Mouse (Mus musculus) kidney, adult 8-10 months (tissue): ENCODE results near the gene Card9.

ENCODE experiments used
- DNase-seq, 2 experiments: peaks; one replicate each; pipeline ENCODE4 v3.0.0; 2022

The Card9 gene

DNA sequence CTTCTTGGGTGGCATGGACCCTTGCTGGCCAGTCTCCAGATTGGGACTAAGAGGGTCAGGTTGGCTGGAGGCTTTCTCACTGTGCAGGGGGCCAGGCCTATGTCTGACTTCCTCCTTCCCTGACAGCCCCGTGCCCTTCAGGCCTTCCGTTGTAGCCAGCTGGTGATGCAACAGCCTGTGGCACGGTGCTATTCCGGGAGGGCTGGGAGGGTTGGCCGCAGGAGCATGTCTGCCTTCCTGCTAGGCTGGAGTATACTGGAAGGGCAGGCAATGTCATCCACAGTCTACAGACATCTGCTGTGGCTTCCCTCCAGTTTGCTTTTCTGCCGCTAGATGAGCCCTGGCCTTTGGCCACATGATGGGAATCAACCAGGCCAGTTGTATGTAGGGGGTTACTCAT lies 735 bp downstream of the Card9 start:
- no peak for DNase-seq

DNA sequence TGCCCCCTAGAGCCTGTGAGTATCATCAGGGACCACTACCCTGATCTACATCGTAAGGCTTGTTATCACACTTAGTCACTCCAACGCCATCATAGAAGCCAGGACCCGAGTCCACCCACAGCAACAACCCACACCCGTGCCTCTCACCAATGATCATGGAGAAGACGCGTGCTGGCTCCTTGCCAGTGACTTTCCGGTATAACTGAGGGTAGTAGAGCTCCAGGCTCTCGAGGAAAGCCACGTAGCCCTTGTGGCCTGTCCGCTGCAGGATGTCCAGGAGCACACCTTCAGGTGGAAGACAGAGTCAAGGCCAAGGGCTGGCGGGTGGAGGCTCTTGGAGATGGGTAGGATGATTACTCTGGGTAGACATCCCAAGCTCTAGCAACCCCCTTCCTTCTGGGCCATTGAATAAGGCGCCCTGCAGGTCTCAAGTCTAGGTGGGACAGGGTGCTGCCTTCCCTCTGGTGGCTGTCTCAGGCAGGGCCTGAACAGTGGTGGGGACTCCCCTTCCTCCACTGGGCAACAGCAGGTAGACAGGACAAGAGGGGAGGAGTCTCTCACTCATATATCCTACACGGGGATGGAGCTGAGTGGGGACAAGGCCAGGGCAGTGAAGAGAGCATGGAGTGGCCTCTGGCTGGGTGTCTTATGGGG lies 1.9 kb downstream of the Card9 start:
- DNase-seq, result no peak

DNA sequence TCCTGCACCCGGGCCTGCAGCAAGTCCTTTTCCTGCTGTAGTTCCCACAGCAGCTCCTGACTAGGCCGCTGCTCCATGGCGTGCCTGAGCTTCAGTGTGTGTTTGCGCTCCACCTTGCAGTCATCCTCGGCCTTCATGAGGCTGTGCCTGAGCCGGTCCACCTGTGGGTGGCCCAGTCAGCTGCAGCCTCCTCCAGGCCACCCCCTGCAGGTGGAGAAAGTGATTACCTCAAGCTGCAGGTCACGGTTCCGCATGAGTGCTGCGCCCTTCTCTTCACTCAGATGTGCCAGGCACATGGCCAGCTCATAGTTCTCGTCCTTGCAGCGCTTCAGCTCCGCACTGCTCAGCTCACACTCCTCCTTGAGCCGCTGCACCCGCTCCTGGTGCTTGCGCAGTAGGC lies 3.2 kb downstream of the Card9 start:
- DNase-seq, result peak; percentile 87

DNA sequence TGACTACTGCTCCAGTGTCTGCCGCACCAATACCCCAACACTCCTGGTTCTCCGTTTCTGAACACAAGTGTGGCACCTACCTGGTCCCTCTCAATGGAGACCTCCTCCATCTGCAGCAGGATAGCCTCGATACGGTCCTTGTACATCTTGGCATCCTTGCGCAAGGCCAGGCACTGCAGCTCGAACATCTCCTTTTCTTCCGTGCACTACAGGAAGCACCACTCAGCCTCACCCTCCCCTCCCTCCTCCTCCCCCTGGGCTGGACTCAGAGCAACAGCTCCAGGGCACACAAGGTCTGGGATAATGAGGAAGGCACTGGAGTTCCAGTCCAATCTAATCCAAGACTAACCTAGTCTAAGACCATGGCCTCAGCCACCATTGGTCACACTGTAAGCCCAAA lies 4.0 kb downstream of the Card9 start:
- DNase-seq, result no peak

DNA sequence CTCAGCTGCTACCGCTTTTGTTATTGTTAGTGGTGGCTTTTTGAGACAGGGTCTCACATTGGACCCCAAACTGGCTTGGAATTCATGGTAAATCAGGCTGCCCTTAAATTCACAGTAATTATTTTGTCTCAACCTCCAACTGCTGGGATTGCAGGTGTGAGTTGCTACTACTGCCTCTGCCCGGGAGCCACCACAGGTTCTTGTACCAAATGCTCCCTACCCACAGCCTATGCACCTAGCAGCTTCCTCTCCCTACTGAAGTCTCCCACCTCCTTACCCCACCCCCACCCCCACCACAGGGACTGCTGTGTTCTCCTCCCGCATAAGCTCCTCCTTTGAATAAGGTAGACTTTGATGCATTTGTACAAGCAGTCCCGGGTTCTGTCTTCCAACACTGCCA lies 4.5 kb downstream of the Card9 start:
- DNase-seq, result no peak

DNA sequence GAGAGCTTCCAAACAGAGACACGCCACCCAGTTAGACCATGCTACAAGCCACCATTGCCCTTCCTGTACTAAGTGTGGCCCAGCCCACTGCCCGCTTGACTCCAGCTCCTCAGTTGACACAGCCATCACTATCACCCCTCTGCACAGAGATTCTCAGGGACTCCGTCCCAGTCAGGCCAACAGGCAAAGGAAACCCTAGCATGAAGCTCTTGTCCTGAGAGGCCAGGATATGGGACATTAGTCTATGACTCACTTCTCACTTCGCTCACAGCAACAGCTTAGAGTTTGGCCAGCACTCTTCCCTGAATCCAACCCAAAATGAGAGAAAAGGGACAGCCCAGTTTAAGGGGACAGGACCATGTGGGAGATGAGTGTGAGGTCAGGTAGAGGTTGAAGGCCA lies 6.3 kb downstream of the Card9 start:
- no peak for DNase-seq

DNA sequence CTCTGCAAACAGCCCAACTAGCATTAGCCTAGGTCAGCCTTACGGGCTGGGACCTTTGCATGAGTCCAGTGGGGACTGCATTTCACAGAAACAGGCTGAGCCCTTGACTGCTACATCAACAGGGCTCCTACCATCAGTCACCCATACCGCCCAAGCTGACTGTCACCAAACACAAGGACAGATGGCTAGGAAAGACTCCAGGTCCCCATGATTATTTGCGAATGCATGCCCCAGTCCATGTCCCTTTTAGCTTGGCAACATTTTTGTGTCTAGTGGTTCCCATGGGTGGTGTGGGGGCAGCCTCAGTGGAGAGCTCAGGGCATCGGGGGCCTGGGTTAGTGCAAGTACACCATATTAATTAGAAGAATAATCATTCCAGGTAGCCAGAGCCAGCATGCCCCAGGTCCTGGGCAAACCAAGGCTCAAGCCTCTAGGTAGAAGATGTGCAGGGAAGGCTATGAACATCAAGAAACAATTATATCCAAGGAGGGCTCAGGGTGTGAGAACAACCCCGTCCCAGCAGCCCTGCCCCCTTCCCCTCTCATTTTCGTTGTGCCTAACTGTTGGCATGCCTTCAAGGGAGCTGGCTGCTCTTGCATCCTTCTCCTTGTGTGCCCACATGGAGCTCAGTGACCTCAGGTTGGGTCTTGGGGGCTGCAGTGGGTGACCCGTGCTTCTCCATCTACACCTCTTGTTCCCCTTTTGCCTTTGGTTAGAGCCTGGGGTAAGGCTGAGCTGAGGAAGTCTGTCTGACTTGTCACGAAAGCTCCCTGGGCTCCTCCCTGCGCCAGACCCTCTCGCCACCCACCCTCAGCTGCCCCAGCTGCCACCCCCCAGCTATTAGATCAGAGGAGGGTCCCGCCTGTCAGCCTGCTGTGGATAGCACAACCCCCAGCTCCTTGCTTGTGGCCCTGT lies 7.4 kb downstream of the Card9 start:
- DNase-seq, result no peak

DNA sequence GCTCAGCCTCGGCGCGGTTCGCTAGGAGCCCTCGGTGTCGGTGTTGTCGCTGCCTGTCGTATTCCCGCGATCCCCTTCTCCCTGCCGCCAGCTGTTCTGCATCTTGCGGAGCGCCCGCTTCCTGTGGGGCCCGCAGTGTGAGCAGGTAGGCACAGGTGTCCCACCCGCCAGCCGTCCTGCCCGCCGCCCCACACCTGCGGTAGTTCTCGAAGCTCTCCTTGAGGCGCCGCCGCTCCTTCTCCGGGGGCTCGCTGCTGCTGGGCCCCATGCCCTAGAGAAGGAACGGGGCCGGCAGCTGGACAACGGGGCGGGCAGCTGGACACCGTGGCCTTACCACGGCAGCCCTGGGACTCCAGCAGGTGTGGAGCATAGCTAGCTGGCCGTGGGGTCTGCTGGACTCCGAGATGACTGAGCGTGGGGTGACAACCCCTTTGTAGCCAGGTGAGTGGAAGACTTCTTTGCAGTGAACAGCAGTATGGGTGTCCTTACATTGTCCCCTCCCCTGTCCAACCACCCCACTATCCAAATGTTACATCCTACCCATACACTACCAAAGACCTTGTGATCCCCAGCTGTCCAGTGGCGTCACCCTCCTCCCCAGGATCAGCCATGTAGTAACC lies 8.3 kb downstream of the Card9 start:
- DNase-seq, result no peak

DNA sequence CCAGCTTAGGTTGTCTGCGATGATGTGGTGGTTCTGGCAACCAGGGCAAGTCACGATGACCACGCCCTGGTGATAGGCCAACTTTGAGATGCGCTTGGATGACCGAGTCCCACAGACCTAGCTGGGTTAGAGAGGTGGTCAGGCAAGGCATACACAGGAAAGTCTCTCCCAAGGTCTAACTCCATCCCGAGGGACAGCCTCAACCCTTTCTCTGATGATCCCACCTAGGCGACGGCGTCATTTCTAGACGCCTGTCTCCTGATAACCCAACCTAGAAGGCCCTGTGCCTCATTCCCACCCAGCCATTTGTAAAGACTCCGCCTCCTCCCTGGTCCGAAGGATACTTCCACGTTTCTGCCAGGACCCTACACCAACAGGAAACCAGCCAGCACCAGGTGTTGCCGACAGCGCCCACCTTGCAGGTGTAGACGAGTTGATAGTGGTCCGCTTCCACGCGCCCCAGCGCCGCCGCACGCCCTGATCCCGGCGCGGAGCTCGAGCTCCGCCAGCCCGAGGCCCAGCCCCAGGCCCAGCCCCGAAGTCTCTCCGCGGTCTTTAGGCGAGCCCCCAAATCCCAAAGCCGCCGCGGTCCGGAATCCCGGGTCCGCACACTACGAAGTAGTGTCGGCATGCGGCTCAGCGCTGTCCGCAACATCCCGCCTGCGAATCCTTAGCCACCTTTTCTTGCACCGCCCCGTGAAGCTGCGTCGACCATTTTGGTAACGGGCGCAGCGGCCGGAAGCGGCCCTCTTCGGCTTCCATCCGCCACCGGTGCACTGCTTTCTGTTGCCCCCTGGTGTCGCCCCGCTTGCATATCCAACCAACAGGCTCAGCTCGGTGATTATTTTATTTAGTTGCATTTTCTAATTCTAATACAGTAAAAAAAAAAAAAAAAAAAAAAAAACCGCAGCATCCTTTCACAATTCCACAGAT lies 9.1 kb downstream of the Card9 start, which contains the start of gene Dnlz:
TSS of gene Dnlz (minus strand) at position 753 of the 933 bp plus-strand sequence.
- peak; percentile 91 to 94 for DNase-seq

DNA sequence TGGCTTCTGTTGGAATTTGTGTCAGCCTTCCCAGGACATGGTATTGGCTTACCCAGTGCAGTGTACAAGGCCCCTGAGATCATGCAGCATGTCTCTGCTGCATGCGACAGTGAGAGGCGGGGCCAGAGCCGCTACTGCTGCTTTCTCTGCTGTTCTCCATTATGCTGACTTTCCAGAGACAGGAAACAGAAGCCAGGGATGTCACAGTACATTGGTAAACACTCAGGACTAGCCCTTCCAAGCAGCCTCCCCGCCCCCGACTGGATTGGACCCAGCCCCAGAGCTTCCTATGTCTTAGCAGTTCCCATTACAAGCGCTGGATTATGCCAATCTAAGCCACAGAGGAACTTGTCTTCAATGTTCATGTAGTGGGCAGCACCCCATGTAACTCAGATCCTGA lies 12.5 kb downstream of the Card9 start:
- no peak for DNase-seq

DNA sequence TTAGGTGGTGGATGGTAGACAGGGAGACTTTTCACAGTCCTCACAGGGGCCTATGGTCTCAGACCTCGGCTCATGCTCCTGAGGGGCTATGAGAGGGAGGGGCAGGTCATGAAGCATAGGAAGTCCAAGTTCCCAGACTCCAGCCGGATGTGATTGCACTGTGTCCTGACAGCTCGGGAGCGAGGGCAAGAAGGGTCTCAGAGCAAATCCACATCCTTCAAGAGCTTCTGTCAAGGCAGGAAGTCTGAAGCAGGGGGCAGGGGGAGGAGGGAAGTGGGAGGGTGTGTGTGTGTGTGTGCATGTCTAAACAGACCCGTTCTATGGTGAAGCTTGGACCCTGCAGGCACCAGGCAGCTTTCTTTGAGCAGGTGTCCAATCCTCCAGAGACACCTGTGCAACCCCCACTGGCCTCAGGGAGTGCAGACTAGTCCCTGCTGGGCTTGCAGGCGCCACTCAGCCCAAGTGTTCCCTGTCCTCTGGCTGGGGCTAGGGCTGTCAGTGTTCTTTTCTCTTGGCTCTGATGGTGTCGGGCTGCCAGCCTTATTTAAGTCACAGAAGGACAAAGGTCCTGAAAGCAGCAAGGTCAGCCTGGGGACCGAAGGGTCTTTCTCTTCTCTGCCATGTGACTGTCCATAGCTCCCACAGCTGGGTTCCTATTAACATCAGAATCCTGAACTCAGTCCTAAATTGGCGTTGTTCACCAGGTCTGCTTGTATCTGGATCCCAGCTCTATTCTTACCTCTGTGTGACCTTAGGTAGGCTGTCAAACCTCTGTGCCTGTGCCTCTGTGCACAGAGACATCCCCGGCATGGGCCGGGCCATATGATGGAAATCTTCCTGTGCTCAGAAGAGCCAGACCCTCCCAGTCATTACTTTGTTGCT lies 17.9 kb downstream of the Card9 start:
- DNase-seq, result peak; percentile 48 to 58

DNA sequence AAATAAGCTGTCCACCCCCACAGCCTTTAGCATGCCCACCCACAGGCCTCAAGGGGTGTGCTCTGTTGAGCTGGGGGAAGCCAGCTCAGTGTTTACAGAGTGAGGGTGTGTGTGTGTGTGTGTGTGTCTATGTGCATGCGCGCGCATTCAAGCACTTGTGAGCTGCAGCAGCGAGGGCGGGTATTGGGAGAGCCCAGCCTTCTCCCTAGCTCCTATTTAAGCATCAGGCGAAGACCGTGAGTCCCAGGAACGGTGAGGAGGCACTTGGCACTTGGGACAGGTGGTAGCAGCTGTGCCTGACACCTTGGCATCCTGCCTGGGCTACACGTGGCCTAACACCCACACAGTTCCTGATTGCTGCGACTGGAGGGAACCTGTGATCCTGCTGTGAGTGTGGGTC lies 18.7 kb downstream of the Card9 start:
- DNase-seq, result peak in 1 of 2 experiments; percentile 48

DNA sequence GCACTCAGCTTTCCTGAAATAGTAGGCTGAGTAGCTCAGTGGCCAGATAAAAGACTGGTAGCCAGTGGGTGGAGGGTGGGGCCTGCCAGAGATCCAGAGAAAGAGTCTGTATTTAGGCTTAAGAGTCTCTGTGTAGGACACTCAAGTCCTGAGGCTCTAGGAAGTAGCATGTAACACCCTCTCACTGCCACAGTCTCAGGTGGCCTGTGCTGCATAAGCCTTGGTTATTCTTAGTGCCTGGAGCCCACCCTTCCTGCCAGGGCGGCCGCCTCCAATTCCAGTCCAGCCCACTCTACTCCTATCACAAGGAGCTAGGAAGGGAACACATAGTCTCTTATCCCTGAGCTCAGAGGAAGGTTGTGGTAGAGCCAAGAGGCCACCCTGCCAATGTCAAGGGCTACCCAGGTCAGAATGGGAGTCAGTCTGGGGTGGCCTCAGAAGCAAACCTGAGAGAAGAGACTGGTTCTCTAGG lies 19.2 kb downstream of the Card9 start:
- no peak for DNase-seq

DNA sequence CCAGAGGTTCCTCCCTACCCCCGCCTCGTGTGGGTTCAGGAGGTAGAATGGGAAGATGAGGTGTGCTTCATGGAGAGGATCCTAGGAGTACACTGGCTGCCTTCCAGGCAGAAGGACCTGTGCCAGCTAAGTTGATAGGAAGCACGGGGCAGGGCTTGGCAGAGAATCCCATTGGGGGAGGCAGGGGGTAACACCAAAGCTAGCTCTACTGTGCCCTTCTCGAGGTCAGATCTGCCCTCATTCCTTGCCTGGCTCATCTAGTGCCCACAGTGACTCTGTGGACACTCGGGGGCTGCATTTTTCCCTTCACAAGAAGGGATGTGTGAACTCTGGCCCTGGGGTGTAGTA lies 21.5 kb downstream of the Card9 start:
- no peak for DNase-seq

DNA sequence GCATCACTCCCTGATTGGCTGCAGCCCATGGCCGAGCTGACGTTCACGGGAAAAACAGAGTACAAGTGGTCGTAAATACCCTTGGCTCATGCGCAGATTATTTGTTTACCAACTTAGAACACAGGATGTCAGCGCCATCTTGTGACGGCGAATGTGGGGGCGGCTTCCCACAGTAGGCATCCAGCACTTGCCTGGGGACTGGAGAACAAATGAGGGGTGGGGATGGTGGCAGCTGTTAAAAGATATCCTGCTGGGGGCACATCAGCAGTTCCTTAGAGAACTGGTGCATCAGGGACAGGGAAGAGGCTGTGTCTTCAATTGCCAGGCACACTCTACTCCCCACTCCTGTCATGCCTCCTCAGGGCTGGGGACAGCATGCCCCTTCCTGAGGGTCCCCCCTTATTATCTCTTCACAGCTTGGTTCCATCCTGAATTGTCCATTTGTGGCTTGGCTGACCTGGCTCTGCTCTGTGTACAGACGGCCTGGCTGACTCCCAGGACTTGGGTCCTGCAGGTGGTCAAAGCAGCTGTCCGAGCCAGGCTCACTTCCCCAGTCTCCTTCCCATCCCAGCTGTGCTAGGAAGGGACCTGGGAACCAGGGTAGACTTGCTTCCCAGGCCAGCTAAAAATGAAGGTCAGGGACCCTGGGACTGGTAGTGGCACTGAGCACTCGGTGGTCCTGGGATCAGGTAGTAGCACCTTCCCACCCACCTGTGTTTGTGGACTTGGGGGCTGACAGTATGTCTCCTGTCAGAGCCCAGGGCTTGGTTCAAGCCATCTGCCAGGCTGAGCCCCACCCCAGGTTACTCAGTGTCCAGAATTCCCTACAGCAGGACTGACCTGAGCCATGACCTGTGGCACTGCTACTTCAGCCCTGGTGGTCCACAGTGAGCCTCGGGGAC lies 22.2 kb downstream of the Card9 start:
- DNase-seq, result no peak

DNA sequence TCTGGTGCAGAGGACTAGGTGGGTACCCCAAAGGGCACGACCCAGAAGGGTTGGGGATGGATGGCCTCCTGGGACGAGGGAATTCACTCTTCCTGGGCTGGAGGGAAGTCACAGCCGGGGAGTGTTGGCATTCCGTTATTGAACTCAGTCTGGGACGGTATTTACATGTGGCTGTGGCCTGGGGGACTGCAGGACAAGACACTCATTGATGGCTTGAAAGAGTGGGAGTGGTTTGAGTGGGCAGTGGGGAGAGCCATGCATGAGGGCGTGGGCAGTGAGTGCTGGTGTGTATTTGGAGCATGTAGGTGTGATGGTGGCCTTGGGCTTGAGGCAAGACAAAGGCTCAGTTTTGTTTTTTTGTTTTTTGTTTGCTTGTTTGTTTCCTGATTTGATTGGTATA lies 30.0 kb downstream of the Card9 start:
- no peak for DNase-seq

DNA sequence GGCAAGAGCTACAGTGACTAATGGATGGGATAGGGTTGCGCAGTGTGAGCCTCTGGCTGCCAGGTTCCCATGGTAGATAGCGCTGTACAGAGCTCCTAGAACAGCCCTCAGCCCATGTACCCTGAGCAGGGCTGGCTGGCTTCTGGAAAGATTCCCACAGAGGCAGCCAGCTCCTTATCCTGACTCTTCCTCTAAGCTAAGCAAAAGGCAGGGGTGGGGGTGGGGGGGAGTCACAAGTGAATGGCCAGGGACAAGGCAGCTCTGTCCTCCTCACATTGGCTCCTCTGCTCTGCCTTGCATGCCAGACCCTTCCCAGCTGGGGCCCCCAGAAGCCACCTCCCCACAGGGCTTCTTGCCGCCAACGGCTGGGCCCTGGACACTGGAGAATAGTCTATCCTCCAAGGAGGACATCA lies 30.7 kb downstream of the Card9 start:
- DNase-seq, result no peak

DNA sequence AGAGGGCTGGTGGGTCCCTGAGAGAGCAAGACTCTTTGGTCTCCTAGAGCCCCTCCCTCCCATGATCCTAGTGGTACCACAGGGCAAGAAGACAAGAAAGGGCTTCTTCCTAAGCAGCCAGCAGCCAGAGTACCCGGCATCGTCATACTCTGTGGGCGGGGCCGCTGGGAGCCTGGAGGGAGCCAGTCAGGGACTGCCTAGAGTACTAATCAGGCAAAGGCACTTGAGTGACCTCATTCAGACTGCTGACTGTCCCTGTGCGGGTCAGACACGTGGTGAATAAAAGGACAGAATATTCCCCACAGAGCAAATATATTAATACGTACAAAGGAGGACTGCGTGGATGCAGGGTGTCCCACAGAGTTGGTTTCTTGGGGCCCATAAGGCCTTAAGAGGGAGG lies 31.3 kb downstream of the Card9 start:
- no peak for DNase-seq

DNA sequence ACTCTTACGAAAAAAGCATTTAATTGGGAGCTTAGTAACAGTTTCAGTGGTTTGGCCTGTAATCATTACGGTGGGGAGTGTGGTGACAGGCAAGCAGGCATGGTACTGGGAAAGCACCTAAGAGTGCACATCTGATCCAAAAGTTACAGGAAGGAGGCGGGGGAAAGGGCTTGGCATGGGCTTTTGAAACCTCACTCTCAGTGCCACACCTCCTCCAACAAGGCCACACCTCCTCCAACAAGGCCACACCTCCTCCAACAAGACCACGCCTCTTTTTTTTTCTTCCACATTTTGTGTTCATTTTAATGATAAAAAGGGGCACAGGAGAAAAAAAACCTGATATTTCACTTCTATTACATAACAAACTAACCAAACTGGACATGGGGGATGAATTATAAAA lies 32.9 kb downstream of the Card9 start:
- DNase-seq, result no peak

DNA sequence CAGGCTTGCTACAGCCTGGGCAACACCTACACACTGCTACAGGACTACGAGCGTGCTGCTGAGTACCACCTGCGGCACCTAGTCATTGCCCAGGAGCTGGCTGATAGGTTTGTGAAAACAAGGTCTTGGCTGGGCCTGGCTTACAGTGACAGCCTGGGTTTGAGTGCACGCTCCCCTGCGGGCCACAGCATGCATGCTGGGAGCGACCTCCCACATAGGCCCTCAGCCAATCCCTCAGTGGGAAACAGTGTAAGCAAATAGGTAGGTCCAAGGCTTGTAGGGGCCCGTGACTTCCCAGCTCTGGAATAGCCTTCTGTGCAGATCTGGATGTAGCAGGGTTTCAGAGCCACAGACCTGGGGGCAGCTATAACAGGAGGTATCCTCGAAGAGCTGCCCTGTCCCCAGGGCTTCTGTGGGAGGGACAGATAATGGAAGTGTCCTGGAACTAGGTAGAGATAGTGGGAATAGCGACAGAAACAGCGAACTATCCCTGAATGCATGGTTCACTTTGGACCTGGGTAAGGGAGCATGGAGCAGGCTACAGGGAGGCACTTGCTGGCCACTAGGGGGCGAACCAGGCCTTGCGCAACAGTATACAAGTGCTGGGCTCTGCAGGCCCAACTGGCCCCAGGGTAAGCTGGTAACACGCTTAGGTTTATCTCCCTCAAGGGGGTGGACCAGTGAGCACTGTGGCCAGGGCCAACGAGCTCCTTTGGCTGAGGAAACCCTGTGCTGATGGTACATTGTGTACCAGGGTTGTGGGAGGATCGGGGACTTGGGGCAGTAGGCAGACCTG lies 35.1 kb downstream of the Card9 start:
- peak in 1 of 2 experiments; percentile 60 for DNase-seq
